ENCODE assay signal across 16 mouse cellular contexts in genomic region chr8:122979865-122980509, GRCm38 (mm10).
A peak's percentile ranks its signal among the peaks of the same experiment; 100 is the strongest.
DNase-seq lines count a peak whose midpoint lies in the region; ATAC-seq and TF ChIP-seq lines count a peak whose summit lies in the region.
"Had no signal": no experiment of that assay in that cellular context is flagged by ENCODE, and none has a peak within 500 bp of the region (broad histone marks: within the 10 kb centered on the region; RNA-seq: fewer than 3 reads in every experiment).

No protein-coding gene starts in this region.

- peaks cover 25% of the 10 kb centered on the region for H3K4me1 ChIP-seq in neural tube, embryonic 15.5 days
- peaks cover 4% of the 10 kb centered on the region; the same call in 1 of the 2 replicates for H3K4me1 ChIP-seq in stomach, postnatal 0 days (replicated peaks; ENCODE audit: control insufficient read depth, insufficient read depth)

- no peak for DNase-seq in gastrocnemius, adult 2 months
- DNase-seq in gastrocnemius, adult 8-10 months (ENCODE audit: low spot score in 2 of 2): no peak
- no peak for DNase-seq in neural tube, embryonic 10.5 days (ENCODE audit: extremely low spot score, low spot score)
- no peak for DNase-seq in stomach, postnatal 0 days (ENCODE audit: low spot score)
- DNase-seq in spleen, postnatal 4 days (ENCODE audit: low spot score in 2 of 2): no peak
- no peak for DNase-seq in layer of hippocampus, postnatal 10 days (ENCODE audit: low spot score in 2 of 2)
- DNase-seq: adrenal gland, adult 2 months; cerebellum, postnatal 36 days; forebrain, postnatal 0 days; heart, postnatal 4 days; kidney, adult 18-20 months; spleen, adult 18-20 months had no signal

- H3K4me3 ChIP-seq in gastrocnemius, adult 2 months: no peak overlapping the region
- no peak overlapping the region for H3K4me3 ChIP-seq in neural tube, embryonic 15.5 days (replicated peaks)
- H3K4me3 ChIP-seq in stomach, postnatal 0 days (ENCODE audit: low read depth, low read length): no peak overlapping the region
- H3K4me3 ChIP-seq: liver, embryonic 12.5 days; myocyte had no signal

- no peak for TF ChIP-seq EP300 in stomach, postnatal 0 days (optimal IDR thresholded peaks at IDR 0.05)

- H3K36me3 ChIP-seq in neural tube, embryonic 15.5 days: no peaks in the 10 kb centered on the region
- H3K36me3 ChIP-seq in stomach, postnatal 0 days (ENCODE audit: control insufficient read depth, insufficient read depth, low read length): no peaks in the 10 kb centered on the region
- H3K36me3 ChIP-seq: liver, embryonic 12.5 days had no signal

- no peak for ATAC-seq in neural tube, embryonic 15.5 days (ENCODE audit: low FRiP score)
- peak; percentile 63 for ATAC-seq in inflammation-experienced regulatory T-cells, adult 6 months
- no peak for ATAC-seq in stomach, postnatal 0 days (ENCODE audit: low FRiP score, low TSS enrichment)
- ATAC-seq: forebrain, postnatal 0 days; liver, embryonic 12.5 days had no signal

- intact Hi-C loops in gastrocnemius, adult 2 months (cut with DNase I): no loop called here

- H3K27ac ChIP-seq in gastrocnemius, adult 2 months: peak overlapping the region; percentile 35
- H3K27ac ChIP-seq in neural tube, embryonic 15.5 days (replicated peaks): 0 out of 2 replicates have a peak overlapping the region, but pooled peaks have one; percentile 11
- H3K27ac ChIP-seq in stomach, postnatal 0 days (replicated peaks): peak overlapping the region; percentile 35
- H3K27ac ChIP-seq: liver, embryonic 12.5 days had no signal

- H3K27me3 ChIP-seq in neural tube, embryonic 15.5 days (replicated peaks): no peaks in the 10 kb centered on the region
- H3K27me3 ChIP-seq in stomach, postnatal 0 days (ENCODE audit: control insufficient read depth, insufficient read depth, low read length): no peaks in the 10 kb centered on the region
- H3K27me3 ChIP-seq: liver, embryonic 12.5 days had no signal

- H3K4me2 ChIP-seq in neural tube, embryonic 15.5 days: no peak overlapping the region
- no peak overlapping the region for H3K4me2 ChIP-seq in stomach, postnatal 0 days (replicated peaks; ENCODE audit: low read depth)
- H3K4me2 ChIP-seq: liver, embryonic 12.5 days had no signal

- no peak for TF ChIP-seq CTCF in gastrocnemius, adult 2 months (IDR thresholded peaks at IDR 0.05)
- no peak for TF ChIP-seq CTCF in stomach, postnatal 0 days (IDR thresholded peaks at IDR 0.05; ENCODE audit: low read depth)

- no peaks in the 10 kb centered on the region for H3K9me3 ChIP-seq in neural tube, embryonic 15.5 days (replicated peaks)
- H3K9me3 ChIP-seq in stomach, postnatal 0 days (ENCODE audit: control insufficient read depth, low read length): no peaks in the 10 kb centered on the region
- H3K9me3 ChIP-seq: liver, embryonic 12.5 days had no signal

- 58% methylated on average over 10 of the region's 10 CpGs for WGBS in neural tube, embryonic 15.5 days
- WGBS in stomach, postnatal 0 days: 60% methylated on average over 10 of the region's 10 CpGs

- H3K9ac ChIP-seq in neural tube, embryonic 15.5 days (replicated peaks): no peak overlapping the region
- H3K9ac ChIP-seq in stomach, postnatal 0 days (ENCODE audit: low read length): no peak overlapping the region
- H3K9ac ChIP-seq: forebrain, postnatal 0 days; liver, embryonic 12.5 days had no signal
